Comparison of ENCODE assay signal across 9 mouse cellular contexts in the genomic region with DNA sequence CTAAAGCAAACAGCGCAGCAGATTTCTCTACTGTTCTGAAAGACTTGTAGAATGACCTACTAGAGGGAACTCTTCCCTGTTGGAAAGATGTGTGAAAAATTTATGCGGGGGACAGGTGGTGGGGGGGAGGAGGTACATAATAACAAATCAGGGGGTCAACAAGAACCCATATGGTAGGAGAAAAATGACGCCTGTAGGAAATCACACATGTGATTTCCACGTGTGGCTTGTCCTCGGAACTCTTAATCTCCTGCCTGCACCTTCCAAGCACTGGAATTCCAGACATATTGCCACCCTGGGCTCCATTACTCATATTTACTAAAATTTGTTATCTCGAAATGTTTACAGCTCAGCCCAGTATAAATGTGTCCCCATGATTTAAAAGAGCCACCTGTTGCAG. TPM values are rescaled to one million over a fixed set of nuclear protein-coding genes. Genes with fewer than 3 reads are reported as not detected.
DNase-seq lines count a peak whose midpoint lies in the region; ATAC-seq and TF ChIP-seq lines count a peak whose summit lies in the region.
"Had no signal": no experiment of that assay in that cellular context is flagged by ENCODE, and none has a peak within 500 bp of the region (broad histone marks: within the 10 kb centered on the region; RNA-seq: fewer than 3 reads in every experiment).

No protein-coding gene starts in this region.

- H3K27ac ChIP-seq in lung, embryonic 14.5 days (ENCODE audit: low read depth), result no peak overlapping the region
- no peak overlapping the region for H3K27ac ChIP-seq in forebrain, embryonic 10.5 days
- no peak overlapping the region for H3K27ac ChIP-seq in limb, embryonic 11.5 days (replicated peaks; ENCODE audit: low read depth, low read length)
- no peak overlapping the region for H3K27ac ChIP-seq in neural tube, embryonic 14.5 days (ENCODE audit: low read depth, low read length)

- peak overlapping the region; percentile 96 for H3K4me3 ChIP-seq in lung, embryonic 14.5 days (ENCODE audit: low read depth, low read length)
- H3K4me3 ChIP-seq in forebrain, embryonic 10.5 days, result peak overlapping the region; percentile 94
- H3K4me3 ChIP-seq in limb, embryonic 11.5 days (ENCODE audit: low read depth, low read length), result peak overlapping the region; percentile 96
- peak overlapping the region; percentile 96 for H3K4me3 ChIP-seq in neural tube, embryonic 14.5 days (ENCODE audit: low read depth, low read length)

- H3K4me2 ChIP-seq in lung, embryonic 14.5 days, result peak overlapping the region; percentile 83
- peak overlapping the region; percentile 70 for H3K4me2 ChIP-seq in limb, embryonic 11.5 days (ENCODE audit: low read depth, severe bottlenecking)
- H3K4me2 ChIP-seq in neural tube, embryonic 14.5 days (ENCODE audit: low read depth, low read length), result peak overlapping the region; percentile 90

- H3K27me3 ChIP-seq in lung, embryonic 14.5 days (ENCODE audit: insufficient read depth, low read length), result no peaks in the 10 kb centered on the region
- H3K27me3 ChIP-seq in forebrain, embryonic 10.5 days (ENCODE audit: poor library complexity, severe bottlenecking), result no peaks in the 10 kb centered on the region
- no peaks in the 10 kb centered on the region for H3K27me3 ChIP-seq in limb, embryonic 11.5 days (ENCODE audit: control insufficient read depth, insufficient read depth, low read length)
- no peaks in the 10 kb centered on the region for H3K27me3 ChIP-seq in neural tube, embryonic 14.5 days (ENCODE audit: control insufficient read depth, insufficient read depth, low read length)

- no peak for DNase-seq in lung, embryonic 14.5 days
- no peak for DNase-seq in lung, postnatal 4 days
- no peak for DNase-seq in forebrain, embryonic 10.5 days (ENCODE audit: extremely low spot score, low spot score)
- no peak for DNase-seq in limb, embryonic 11.5 days (ENCODE audit: low spot score)
- no peak for DNase-seq in left cerebral cortex, postnatal 10 days (ENCODE audit: extremely low spot score in 1 of 2, low spot score in 2 of 2)
- DNase-seq in layer of hippocampus, adult 11-12 months (ENCODE audit: low spot score), result no peak
- no peak for DNase-seq in ovary, postnatal 14 days (ENCODE audit: low spot score)

- no peak for ATAC-seq in lung, embryonic 14.5 days (ENCODE audit: insufficient read depth)
- ATAC-seq in limb, embryonic 11.5 days (ENCODE audit: insufficient number of reproducible peaks, low FRiP score, low TSS enrichment, low read depth), result no peak
- no peak for ATAC-seq in neural tube, embryonic 14.5 days (ENCODE audit: low read depth)

- H3K4me1 ChIP-seq in lung, embryonic 14.5 days (ENCODE audit: insufficient read depth), result 0 out of 2 replicates have a peak, but pooled peaks cover 4% of the 10 kb centered on the region
- peaks cover 12% of the 10 kb centered on the region for H3K4me1 ChIP-seq in forebrain, embryonic 10.5 days
- 0 out of 2 replicates have a peak, but pooled peaks cover 3% of the 10 kb centered on the region for H3K4me1 ChIP-seq in limb, embryonic 11.5 days (ENCODE audit: control insufficient read depth, insufficient read depth, low read length)
- H3K4me1 ChIP-seq in neural tube, embryonic 14.5 days (ENCODE audit: control insufficient read depth, insufficient read depth, low read length), result peaks cover 9% of the 10 kb centered on the region

- peak overlapping the region; percentile 96 for H3K9ac ChIP-seq in lung, embryonic 14.5 days
- peak overlapping the region; percentile 97; the same call in 1 of the 2 replicates for H3K9ac ChIP-seq in limb, embryonic 11.5 days (ENCODE audit: low read length)
- H3K9ac ChIP-seq in neural tube, embryonic 14.5 days (replicated peaks; ENCODE audit: low read depth, low read length), result peak overlapping the region; percentile 93

- peaks cover 43% of the 10 kb centered on the region for H3K36me3 ChIP-seq in lung, embryonic 14.5 days (ENCODE audit: insufficient read depth)
- peaks cover 46% of the 10 kb centered on the region for H3K36me3 ChIP-seq in forebrain, embryonic 10.5 days (replicated peaks)
- peaks cover 6% of the 10 kb centered on the region; the same call in 1 of the 2 replicates for H3K36me3 ChIP-seq in limb, embryonic 11.5 days (ENCODE audit: control insufficient read depth, insufficient read depth, low read length)
- peaks cover 11% of the 10 kb centered on the region for H3K36me3 ChIP-seq in neural tube, embryonic 14.5 days (ENCODE audit: control insufficient read depth, insufficient read depth, low read length)

- WGBS in lung, embryonic 14.5 days, result 65% methylated on average over 6 of the region's 6 CpGs
- 89% methylated on average over 6 of the region's 6 CpGs for WGBS in forebrain, embryonic 10.5 days
- WGBS in limb, embryonic 11.5 days, result 79% methylated on average over 6 of the region's 6 CpGs
- 87% methylated on average over 6 of the region's 6 CpGs for whole genome bisulfite sequencing in neural tube, embryonic 14.5 days

- intact Hi-C loops in left cerebral cortex, postnatal 10 days (cut with DNase I), result loop anchor here (2.0 to 5.0 kb wide), 2 partner anchors 85 to 271 kb away; no protein-coding TSS in a partner anchor

- no peaks in the 10 kb centered on the region for H3K9me3 ChIP-seq in lung, embryonic 14.5 days (ENCODE audit: low read depth, low read length)
- H3K9me3 ChIP-seq in forebrain, embryonic 10.5 days, result no peaks in the 10 kb centered on the region
- no peaks in the 10 kb centered on the region for H3K9me3 ChIP-seq in limb, embryonic 11.5 days (ENCODE audit: control insufficient read depth, low read length)
- no peaks in the 10 kb centered on the region for H3K9me3 ChIP-seq in neural tube, embryonic 14.5 days (ENCODE audit: control insufficient read depth, low read length)

- no peak for TF ChIP-seq CTCF in lung, embryonic 14.5 days (IDR thresholded peaks at IDR 0.05; ENCODE audit: low read depth)

RNA-seq across cellular contexts. Expression of a gene that starts 2.2 kb away (rescaled TPM):
- polyA plus RNA-seq in lung, embryonic 14.5 days (2014; fragmentation: Nextera tagmentation; extraction: Ambion mirVana), result 145 and 154 TPM in 2 replicates
- polyA plus RNA-seq in forebrain, embryonic 10.5 days (2016; fragmentation: Nextera tagmentation; extraction: Ambion mirVana), result 203 and 213 TPM in 2 replicates
- 205 and 214 TPM in 2 replicates for polyA plus RNA-seq in limb, embryonic 11.5 days (2014; fragmentation: Nextera tagmentation; extraction: Ambion mirVana)
- 125 and 142 TPM in 2 replicates for polyA plus RNA-seq in neural tube, embryonic 14.5 days (2014; fragmentation: Nextera tagmentation; extraction: Ambion mirVana)
- total RNA-seq in left cerebral cortex, postnatal 10 days (2021), result 100 to 1,000 TPM in 1 of 2 experiments, 10 to 100 TPM in 1; 97.9 to 109 TPM

RNA-seq across cellular contexts. Expression of a gene that starts 24.3 kb away (rescaled TPM):
- not detected in 2 replicates for polyA plus RNA-seq in lung, embryonic 14.5 days (2014; fragmentation: Nextera tagmentation; extraction: Ambion mirVana)
- not detected in 2 replicates for polyA plus RNA-seq in forebrain, embryonic 10.5 days (2016; fragmentation: Nextera tagmentation; extraction: Ambion mirVana)
- not detected in 2 replicates for polyA plus RNA-seq in limb, embryonic 11.5 days (2014; fragmentation: Nextera tagmentation; extraction: Ambion mirVana)
- not detected in 2 replicates for polyA plus RNA-seq in neural tube, embryonic 14.5 days (2014; fragmentation: Nextera tagmentation; extraction: Ambion mirVana)
- not detected for total RNA-seq in left cerebral cortex, postnatal 10 days (2021)
- total RNA-seq: left cerebral cortex, adult 18-20 months had no signal

RNA-seq across cellular contexts. Expression of a gene that starts 40.8 kb away (rescaled TPM):
- not detected in 2 replicates for polyA plus RNA-seq in lung, embryonic 14.5 days (2014; fragmentation: Nextera tagmentation; extraction: Ambion mirVana)
- polyA plus RNA-seq in forebrain, embryonic 10.5 days (2016; fragmentation: Nextera tagmentation; extraction: Ambion mirVana), result not detected in 2 replicates
- polyA plus RNA-seq in limb, embryonic 11.5 days (2014; fragmentation: Nextera tagmentation; extraction: Ambion mirVana), result 0.06 TPM in 1 of 2 replicates, not detected in the other
- not detected in 2 replicates for polyA plus RNA-seq in neural tube, embryonic 14.5 days (2014; fragmentation: Nextera tagmentation; extraction: Ambion mirVana)
- under 1 TPM; 0.11 to 0.22 TPM for total RNA-seq in left cerebral cortex, postnatal 10 days (2021)

RNA-seq across cellular contexts. Expression of a gene that starts 47.9 kb away (rescaled TPM):
- 28.8 and 30.0 TPM in 2 replicates for polyA plus RNA-seq in lung, embryonic 14.5 days (2014; fragmentation: Nextera tagmentation; extraction: Ambion mirVana)
- polyA plus RNA-seq in forebrain, embryonic 10.5 days (2016; fragmentation: Nextera tagmentation; extraction: Ambion mirVana), result 15.5 and 17.0 TPM in 2 replicates
- polyA plus RNA-seq in limb, embryonic 11.5 days (2014; fragmentation: Nextera tagmentation; extraction: Ambion mirVana), result 11.7 and 13.8 TPM in 2 replicates
- 31.7 and 38.0 TPM in 2 replicates for polyA plus RNA-seq in neural tube, embryonic 14.5 days (2014; fragmentation: Nextera tagmentation; extraction: Ambion mirVana)
- total RNA-seq in left cerebral cortex, postnatal 10 days (2021), result 10 to 100 TPM; 23.5 to 29.7 TPM
